Mouse (Mus musculus) spleen, postnatal 14 days (tissue): ENCODE results near the gene Bag5.
A peak's percentile ranks its signal among the peaks of the same experiment; 100 is the strongest.

Experiments
- DNase-seq, 2 experiments: peaks; one replicate each; pipeline ENCODE4 v3.0.0; 2021 to 2022; ENCODE audit warnings: low spot score in 2 of 2

The Bag5 gene

DNA sequence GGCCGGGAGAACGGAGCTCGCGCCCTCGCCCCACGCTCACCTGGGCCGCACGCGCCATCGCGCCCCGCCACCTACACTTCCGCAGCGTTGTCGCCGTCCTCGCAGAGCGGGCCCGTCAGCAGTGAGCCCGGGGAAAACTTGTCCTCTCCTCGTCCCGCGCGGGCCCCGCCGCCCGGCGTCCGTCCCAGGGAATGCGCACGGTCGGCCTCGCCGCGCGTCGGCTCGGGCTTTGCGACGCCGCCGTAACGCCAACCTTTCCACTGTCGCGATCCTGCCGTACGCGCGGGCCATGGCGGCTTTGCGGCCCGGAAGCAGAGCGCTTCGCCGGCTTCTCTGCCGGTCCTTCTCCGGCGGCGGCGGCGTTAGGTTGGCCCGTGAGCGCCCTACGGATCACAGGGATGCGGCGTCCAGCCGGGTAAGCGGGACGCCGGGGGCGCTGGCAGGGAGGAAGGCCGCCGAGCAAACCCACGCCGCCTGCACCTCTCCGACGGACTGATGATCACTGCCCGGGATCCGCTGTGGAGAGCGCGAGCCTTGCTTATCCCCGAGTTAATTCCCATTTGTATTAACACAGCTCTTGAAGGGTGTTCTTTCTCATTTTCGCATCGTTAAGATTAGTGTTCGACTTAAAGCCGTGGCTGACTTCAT is at the start of gene Bag5, which contains the start of gene Apopt1:
TSS of gene Bag5 (minus strand) at position 254 of the 648 bp plus-strand sequence.
TSS of gene Apopt1 (plus strand) at position 258 of the 648 bp plus-strand sequence.
- DNase-seq, result peak; percentile 78 to 85

DNA sequence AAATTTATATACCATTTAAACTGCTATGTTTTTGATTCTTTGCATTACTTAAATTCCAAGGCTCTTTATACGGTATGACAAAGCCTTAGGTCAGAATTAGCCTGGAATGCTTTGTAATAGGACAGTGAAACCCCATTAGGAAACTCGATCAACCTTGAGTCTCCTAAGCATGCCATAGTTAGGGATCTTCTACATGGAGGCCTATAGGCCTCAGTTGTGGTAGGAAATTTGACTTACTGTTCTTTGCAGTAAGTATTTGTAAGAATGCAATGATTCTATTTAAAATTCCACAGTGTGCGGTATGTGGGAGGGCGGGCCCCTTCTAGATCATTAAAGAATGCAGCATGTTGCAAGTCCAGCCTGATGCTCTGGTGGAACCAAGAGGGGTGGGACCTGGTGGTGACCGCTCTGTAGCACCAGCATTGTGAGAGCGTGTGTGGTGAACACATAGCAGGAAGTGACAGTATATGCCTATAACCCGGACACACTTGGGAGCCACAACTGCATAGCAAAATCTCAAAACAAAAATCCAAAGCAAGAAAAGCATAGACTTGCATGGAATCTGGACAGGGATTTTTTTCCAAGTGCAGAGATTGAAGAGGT is 47.4 kb upstream of the Bag5 start:
- DNase-seq, result no peak

DNA sequence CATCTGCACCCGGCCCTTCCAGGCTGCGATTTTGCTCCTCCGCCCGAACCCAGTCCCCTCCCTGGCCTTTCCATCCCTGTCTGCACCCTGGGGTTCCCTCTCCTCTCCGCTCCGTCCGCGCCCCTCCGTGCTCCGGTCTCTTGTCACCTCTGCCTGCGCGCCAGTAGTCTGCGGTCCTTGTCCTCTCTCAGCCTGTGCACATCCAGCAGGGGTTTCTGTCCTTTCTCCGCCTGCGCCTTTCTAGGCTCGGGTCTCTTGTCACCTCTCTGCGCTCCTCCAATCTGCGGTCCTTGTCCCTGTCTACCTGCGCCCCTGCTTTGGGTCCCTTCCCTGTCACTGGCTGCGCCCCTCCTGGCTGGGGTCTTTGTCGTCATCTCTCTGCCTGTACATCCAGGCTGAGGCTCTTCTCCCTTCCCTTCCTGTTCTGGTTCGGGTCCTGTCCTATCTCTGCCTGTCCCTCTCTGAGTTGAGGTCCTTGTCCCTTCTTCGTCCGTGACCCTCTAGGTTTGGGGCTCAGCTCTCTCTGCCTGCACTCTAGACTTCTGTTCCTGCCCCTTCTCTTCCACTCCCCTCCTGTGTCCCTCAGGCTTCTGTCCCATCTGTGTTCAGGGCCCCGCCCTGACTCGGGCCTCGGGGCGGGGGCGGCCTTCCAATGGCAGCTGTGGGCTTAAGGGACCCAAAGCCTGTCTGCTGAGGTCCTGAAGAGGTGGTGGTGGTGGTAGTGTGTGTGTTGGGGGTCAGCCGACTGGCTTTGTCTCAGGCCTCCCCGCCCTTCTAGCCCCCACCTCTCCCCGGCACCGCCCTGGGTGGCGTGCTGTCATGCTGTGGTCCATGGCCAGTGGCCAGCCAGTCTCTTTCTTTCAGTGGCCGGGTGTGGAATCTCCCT is 46.4 kb upstream of the Bag5 start:
- peak in 1 of 2 experiments; percentile 26 for DNase-seq

DNA sequence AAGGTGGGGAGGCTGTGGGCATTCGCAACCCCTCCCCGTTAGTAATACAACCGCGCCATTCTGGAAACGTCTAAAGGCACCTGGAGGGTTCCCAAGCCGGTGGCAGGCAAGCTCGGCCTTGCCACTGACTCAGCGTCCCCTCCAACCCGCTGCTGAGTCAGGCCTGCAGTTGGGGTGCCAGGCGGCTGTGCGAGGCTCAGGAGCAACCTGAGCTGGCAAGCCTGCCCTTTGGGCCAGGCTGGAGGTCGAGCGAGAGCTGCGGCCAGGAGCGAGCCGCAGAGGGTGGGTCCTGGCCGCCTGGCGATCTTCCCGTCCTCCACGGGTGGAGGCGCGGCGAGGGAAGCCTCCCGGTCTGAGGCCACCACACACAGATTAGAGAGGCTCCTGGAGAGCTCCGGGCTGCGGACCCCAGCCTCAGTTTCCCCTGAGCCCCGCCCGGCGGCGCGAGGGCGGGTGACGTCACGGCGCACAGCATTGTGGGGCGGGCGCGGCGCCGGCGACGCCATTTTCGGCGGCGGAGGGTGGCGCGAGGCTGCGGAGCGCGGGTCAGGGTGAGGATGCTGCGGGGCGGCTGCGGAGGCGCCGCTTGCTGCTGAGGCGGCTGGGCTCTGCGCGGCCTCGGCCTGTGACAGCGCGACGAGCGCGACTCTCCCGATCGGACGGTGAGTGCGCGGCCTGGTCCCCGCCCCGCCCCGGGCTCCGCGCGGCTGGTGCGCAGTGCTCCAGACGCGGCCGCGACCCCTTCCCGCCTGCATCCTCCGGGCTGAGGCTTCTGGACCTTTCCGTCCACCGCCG is 45.5 kb upstream of the Bag5 start, which contains the start of gene Klc1:
TSS of gene Klc1 (plus strand) at position 469 of the 795 bp plus-strand sequence.
- peak; percentile 62 to 71 for DNase-seq

DNA sequence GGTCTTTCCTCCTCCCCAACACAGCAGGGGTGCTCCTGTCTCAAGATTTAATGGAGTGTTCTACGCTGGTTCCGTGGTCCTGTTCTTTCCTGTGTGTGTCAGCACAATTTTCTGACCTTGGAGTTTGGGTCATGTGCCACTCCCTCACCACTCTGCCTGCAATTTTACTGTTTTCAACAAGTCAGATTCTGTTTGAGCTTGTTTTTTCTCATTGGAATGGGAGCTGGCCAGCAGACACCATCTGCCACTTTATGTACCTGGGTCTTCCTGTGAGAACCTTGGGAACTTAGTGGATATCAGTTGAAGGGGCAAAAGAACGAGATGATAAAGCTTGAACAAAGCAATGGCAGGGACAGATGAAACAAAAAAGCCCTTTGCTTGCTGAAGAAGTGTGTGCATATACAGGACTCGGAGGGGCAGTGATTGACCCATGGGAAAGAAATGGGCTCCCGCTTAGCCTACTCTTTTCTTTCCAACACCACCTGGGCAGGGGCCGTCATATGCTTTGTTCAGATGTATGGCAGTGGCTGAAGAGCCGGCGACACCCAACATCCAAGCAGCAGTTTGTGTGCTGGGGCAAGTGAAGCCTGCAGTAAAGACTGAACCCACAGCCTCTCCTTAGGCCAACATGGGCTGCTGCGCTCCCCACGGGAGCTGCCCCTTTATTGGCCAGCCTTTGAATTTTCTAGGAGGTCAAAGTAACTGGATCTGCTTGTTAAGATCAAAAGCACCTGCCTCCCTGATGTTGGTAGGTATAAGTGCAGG is 44.7 kb upstream of the Bag5 start:
- DNase-seq, result no peak

DNA sequence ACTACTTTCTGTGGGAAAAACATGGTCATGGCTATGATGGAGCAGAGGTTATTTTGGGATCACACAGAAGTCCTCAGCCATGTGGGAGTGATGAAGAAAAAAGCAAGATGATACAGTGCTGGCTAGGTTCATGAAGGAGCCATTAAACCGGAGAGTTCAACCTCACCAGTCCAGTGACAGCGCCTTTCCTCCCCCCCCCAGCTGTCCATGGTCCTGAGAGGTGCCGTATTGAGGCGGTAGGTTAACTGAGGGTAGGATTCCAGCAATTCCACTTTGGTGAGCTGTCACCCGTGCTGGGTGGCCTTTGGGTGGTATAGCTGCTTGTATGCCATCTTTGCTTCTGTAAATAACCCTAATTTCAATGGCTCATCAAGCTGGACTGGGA is 43.6 kb upstream of the Bag5 start:
- DNase-seq, result no peak

- no peak for DNase-seq
These were observed 43.1 kb upstream of the Bag5 start for GRCm38 (mm10) chr12:111756082-111756697.

DNA sequence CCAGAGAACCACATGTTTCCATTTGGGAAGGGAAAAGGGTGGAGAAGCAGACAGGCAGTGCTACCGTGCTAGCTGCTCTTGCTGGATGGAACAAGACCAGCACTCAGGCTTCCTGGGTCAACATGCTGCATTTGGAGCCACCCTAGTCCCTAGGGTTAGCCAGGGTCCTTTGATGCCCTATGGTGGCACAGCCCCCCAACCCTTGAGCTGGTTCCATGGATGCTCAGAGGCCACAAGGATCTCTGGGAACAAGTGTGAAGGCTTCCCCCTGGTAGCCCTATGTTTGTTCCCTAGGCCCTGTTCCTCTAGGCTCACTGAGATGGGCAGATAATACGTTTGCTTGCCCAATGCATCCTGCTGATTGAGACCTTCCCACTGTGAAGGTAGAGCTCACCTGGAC is 42.2 kb upstream of the Bag5 start:
- no peak for DNase-seq

GRCm38 (mm10) chr12:111754710-111755109 is 41.7 kb upstream of the Bag5 start:
- no peak for DNase-seq

GRCm38 (mm10) chr12:111753347-111753746 is 40.3 kb upstream of the Bag5 start:
- DNase-seq, result no peak

DNA sequence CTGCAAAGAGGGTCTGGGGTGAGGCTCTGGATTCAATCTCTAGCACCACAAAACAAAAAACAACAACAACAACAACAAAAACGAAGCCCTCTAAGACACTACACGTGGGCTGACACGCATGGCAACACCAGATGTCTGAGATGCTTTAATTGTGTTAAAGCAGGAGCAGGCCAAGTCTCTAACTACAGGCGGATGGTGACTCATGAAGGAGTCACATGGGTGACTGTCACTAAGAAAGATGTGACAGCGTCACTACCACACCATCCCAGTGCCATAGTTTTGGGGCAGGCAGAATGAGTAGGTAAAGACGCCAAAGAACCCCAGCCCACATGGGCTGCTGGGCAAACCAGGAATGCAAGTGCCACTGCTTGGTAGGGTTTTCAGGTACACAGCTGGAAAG is 39.4 kb upstream of the Bag5 start:
- no peak for DNase-seq

- DNase-seq, result no peak
These were observed 37.7 kb upstream of the Bag5 start for GRCm38 (mm10) chr12:111750739-111751138.

GRCm38 (mm10) chr12:111747421-111747820 is 34.4 kb upstream of the Bag5 start:
- no peak for DNase-seq

DNA sequence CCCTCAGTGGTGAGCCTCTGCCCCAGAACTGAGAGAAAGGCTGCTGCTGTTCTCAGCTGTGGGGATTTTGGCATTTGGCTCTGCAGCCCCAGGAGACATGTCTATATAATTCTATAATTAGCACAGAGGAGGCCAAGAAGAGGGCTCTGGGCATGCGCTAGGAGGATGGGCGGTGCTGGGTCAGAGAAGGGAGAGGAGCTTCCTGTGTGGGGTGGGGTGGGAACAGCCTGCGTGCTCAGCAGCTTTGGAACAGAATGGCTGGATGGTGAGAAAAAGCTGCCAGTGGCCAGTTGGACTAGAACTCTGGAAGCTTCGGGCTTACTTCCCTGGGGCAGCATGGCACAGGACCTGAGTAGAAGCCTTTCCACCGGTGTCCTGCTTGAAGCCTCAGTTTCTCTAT is 33.0 kb upstream of the Bag5 start:
- DNase-seq, result peak; percentile 40 to 44

DNA sequence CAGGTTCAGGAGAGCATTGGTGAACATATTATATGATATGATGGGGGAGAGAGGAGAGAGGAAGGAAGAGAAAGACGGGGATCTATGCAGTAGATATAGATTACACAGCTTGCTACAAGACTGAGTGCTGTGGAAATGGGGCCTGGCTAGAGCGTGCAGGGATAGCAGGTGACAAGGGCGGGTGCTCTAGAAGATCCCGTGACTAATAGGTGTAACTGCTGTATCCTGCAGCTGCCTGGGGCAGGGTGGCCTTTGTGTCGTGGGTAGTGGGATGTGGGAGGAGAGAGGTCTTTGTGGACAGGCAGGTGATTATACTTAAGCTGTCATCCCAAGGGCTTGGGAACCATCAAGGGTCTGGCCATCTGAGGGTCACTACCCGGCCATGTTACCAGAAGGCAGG is 32.2 kb upstream of the Bag5 start:
- no peak for DNase-seq

GRCm38 (mm10) chr12:111743981-111744423 is 30.9 kb upstream of the Bag5 start:
- peak; percentile 30 to 37 for DNase-seq

- DNase-seq, result no peak
These were observed 30.4 kb upstream of the Bag5 start for GRCm38 (mm10) chr12:111743419-111743818.

DNA sequence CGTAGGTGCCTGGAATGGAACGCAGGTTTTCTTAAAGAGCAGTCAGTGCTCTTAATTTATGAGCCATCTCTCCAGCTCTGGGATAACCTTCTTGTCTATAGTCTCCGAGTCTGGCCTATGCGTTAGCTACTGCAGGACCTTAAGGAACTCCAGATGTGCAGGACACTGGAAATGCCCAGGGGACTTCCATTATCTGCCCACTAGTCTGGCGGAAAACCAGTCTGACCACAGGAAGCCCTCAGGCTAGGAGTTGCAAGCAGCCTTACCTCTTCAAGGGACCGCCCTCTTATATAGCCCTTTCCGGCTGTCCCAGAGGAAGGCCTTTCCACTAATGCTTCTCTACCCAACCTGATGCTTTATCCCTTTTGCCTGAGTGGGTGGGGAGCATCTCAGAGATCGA is 28.3 kb upstream of the Bag5 start:
- DNase-seq, result no peak

GRCm38 (mm10) chr12:111738754-111739153 is 25.7 kb upstream of the Bag5 start:
- DNase-seq, result peak in 1 of 2 experiments; percentile 55

DNA sequence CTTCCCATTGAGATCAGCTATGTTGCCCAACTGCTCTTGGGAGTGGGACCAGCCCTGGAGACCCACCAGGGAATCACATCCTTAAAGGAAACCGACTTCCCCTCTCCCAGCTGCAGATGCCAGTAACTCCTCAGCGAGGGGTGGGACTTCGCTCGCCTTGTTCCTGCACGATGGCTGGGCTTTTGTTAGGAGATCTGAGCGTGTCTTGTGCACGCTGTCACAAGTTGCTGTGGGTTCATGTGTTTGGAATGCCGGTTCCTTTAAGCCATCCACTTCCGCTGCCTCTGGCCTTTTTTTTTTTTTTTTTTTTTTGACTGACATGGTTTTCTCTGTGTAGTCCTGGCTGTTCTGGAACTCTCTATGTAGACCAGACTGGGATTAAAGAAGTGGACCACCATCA is 24.3 kb upstream of the Bag5 start:
- no peak for DNase-seq
